Mouse (Mus musculus) MN1 (cell line): ENCODE data around the gene Prmt7.

Experiments used
- DNase-seq: peaks from one replicate; pipeline ENCODE4 v3.0.0-alpha.2; 2016; ENCODE audit warnings: low spot score

Prmt7 gene

DNA sequence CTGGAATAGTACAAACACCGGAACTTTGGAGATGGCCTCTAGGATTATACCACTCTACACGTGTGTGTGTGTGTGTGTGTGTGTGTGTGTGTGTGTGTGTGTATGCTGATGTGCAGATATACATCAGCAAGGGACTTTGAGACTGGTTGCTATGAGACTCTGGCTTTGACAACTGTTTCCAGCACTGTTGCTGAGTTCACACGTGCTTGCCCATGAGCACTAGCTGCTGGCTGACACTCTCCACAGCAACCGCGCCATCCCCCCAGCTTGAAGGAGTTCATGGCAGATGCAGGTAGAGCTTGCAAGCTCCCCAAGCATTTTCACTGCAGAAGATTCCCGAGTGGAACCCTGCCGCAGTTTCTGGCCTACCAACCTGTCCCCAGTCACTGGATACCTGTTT is 78.7 kb downstream of the Prmt7 start:
- DNase-seq, result no peak

DNA sequence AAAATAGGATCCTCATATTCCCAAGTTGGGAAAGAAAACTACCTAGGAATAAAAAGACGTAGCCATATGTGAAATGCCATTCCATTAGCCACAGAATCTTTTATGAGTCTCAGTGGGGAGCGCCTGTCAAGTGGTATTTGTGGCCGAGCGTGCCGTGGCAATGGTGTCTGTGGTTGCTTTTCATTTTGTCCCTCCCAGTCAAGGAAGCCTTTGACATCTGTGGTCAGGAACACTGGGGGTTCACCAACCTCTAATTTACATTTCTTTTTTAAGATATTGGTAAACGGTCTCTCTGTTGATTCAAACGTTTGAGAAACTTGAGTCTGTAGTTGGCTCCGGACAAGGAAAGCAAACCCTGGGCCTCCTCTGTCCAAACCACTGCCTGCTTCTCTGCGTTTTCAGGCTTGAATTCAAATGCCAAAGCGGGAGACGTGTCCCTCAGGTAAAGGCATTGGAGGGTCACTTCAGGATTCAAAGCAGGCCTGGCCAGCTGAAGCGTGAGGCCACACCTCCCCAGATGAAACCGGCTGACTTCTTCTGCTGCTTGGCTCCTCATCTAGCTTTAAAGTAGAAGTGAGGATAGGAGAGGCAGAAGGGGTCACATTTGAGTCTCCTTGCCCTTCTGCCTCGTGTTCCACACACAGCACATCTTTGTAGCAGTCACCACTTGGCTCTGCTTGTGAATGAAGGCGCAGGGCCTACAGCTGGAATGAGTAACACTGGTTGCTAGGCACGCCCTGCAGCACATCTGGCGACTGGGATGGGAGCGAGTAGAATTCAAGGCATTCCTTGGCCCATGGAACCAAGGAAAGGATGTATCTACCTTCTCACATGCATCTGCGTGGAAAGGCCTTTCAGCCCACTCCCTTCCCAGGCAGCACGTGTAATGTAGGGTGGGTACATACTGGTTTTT is 82.0 kb downstream of the Prmt7 start:
- DNase-seq, result no peak

DNA sequence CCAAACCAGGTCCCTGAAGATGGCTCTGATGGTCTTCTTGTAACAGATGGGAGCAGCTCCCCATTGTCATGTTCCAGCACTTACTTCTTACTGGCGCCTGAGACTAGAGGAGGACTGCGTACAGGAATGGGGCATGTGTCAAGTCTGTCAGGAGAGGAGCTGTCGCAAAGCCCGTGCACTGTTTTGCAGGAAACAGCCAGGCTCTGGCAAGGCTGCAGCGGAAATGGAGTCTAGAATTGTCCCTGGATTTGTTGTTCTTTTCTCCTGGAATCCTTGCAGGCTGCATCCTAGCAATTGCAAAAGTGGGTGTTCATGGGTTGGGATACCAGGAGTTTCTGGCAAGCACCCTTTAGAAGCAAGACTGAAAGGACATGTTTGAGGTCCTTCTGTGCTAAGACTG is 87.5 kb downstream of the Prmt7 start:
- no peak for DNase-seq

DNA sequence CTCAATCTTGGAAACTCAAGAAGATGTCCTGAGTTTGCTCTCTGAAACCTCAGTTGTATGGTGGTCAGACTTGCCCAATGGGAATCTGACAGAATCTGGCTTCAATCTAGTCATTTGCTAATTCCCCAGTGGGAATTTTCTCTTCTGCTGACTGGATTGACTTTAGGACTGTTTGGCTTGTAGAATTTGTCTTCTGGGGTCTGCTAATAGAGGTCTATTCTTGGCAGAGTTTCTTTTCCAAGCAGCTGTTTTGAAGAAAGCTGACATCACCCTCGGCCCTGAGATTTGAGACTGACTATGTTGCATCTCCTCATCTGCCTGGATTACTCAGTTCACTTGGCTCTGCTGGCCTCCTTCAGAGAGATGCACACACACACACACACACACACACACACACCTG is 88.1 kb downstream of the Prmt7 start:
- no peak for DNase-seq

DNA sequence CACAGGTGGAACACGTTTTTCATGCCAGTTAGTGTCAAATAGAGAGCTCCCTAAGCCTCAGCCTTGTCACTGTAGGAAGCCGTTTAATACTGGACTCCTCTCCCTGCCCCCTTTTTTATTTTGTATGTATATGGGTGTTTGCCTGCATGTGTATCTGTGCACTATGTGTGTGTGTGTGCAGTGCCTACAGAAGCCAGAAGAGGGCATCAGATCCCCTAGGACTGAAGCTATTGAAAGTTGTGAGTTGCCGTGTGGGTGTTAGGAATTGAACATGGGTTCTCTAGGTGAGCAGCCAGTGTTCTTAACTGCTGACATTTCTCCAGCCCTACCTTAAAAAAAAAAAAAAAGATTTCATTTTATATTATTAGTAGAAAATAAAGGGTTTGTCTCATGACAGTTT is 89.0 kb downstream of the Prmt7 start:
- DNase-seq, result no peak

DNA sequence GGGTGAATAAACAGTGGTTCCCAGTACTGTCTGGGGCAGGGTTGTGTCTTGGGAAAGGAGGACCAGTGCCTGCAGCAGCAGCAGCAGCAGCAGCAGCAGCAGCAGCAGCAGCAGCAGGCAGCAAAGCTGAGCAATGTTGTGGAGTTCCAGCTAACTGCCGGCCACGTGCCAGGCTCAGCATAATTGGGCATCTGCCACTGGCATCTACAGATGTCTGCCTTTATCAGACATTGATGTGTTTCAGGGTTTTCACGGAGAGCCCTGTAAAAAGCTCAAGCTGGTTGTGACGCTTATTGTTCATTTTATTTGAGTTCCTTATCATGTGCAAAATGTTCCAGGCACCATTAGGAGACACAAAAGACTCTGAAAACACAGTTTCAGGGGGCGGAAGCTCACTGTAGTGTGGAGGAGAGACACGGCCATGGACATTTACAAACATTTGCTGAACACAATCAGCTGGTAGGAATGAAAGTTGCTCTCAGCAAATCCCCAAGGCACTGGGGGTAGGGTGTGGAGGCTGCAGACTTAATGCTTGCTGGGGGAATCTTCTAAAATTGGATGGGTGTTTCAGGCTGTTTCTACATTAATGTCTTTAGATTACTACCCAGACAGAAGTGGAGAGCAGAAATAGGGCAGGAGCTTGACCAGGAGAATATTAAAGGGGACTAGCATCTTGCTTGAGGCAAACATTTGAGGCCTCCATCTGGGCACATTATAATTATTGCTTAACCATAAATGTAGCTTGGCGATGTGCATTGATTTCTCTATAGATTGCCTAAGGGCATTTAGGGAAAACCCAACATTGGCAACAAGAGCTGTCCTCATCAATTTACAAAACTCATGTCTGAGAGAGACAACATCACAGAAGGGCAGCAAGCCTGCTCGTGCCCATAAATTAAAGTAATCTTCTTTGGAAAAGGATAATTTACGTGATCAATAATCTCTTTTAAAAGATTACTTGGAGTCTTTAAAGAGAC is 90.3 kb downstream of the Prmt7 start:
- peak; percentile 88 for DNase-seq
